Mouse (Mus musculus): ENCODE data around the gene Hsd17b3. TPM values are rescaled to one million over a fixed set of nuclear protein-coding genes. Genes with fewer than 3 reads are reported as not detected.
A peak's percentile ranks its signal among the peaks of the same experiment; 100 is the strongest.

Hsd17b3 gene
- polyA plus RNA-seq, 1 experiment from 2014 or later, result not detected

- no peaks in the 10 kb centered on the region for H3K9me3 ChIP-seq (ENCODE audit: low read depth, low read length)
- TF ChIP-seq CTCF (IDR thresholded peaks at IDR 0.05; ENCODE audit: low read depth), result peak; percentile 98
- H3K4me2 ChIP-seq, result no peak overlapping the region
- no peaks in the 10 kb centered on the region for H3K27me3 ChIP-seq (ENCODE audit: insufficient read depth, low read length)
- H3K4me3 ChIP-seq (ENCODE audit: low read depth, low read length), result no peak overlapping the region
- DNase-seq (peak; percentile 96), ATAC-seq (ENCODE audit: insufficient read depth) (peak; percentile 61)
- peaks cover 34% of the 10 kb centered on the region for H3K4me1 ChIP-seq (ENCODE audit: insufficient read depth)
- no peak overlapping the region for H3K9ac ChIP-seq
- peak overlapping the region; percentile 3; the same call in 1 of the 2 replicates for H3K27ac ChIP-seq (ENCODE audit: low read depth)
- no peaks in the 10 kb centered on the region for H3K36me3 ChIP-seq (ENCODE audit: insufficient read depth)
- WGBS, result 21% methylated on average over 13 of the region's 13 CpGs
Observed at GRCm38 (mm10) chr13:64036079-64037011, 52.7 kb downstream of the Hsd17b3 start.

GRCm38 (mm10) chr13:64035036-64035435, 54.0 kb downstream of the Hsd17b3 start:
- 10% methylated on average over 8 of the region's 8 CpGs for WGBS
- H3K4me2 ChIP-seq, result no peak overlapping the region
- peaks cover 35% of the 10 kb centered on the region for H3K4me1 ChIP-seq (ENCODE audit: insufficient read depth)
- H3K9me3 ChIP-seq (ENCODE audit: low read depth, low read length), result no peaks in the 10 kb centered on the region
- H3K9ac ChIP-seq, result no peak overlapping the region
- DNase-seq, result peak; percentile 70
- no peaks in the 10 kb centered on the region for H3K27me3 ChIP-seq (ENCODE audit: insufficient read depth, low read length)
- TF ChIP-seq CTCF (IDR thresholded peaks at IDR 0.05; ENCODE audit: low read depth), result no peak
- no peaks in the 10 kb centered on the region for H3K36me3 ChIP-seq (ENCODE audit: insufficient read depth)
- H3K27ac ChIP-seq (ENCODE audit: low read depth), result peak overlapping the region; percentile 3; the same call in 1 of the 2 replicates
- ATAC-seq (ENCODE audit: insufficient read depth), result peak; percentile 78
- H3K4me3 ChIP-seq (ENCODE audit: low read depth, low read length), result no peak overlapping the region

DNA sequence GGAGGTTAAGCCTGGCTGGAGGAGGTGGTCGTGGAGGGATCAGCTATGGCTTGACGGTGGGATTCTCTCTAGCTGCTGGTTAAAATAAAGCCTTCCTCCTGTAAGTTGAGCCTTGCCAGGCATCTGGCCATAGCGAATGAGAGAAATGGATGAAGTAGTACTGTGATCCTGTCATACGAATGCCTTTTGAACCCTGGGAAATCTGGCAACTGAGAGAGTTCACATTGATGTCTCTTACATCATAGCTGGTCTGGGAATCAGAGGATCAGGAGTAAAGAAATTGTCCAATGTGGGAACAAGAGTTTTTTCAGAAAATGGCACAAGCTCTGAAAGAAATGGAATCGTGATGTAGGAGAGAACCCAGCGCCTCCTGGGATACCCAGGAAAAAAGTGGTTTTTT, 55.1 kb downstream of the Hsd17b3 start:
- ATAC-seq (ENCODE audit: insufficient read depth), result no peak
- Histone ChIP-seq H3K27me3 (ENCODE audit: insufficient read depth, low read length) (no peaks in the 10 kb centered on the region), H3K9ac (no peak overlapping the region), H3K4me2 (no peak overlapping the region), H3K27ac (ENCODE audit: low read depth) (peak overlapping the region; percentile 32; the same call in 1 of the 2 replicates), H3K4me1 (ENCODE audit: insufficient read depth) (peaks cover 28% of the 10 kb centered on the region), H3K4me3 (ENCODE audit: low read depth, low read length) (no peak overlapping the region), H3K36me3 (ENCODE audit: insufficient read depth) (no peaks in the 10 kb centered on the region), H3K9me3 (ENCODE audit: low read depth, low read length) (no peaks in the 10 kb centered on the region)
- 47% methylated on average over 6 of the region's 6 CpGs for WGBS
- TF ChIP-seq CTCF (IDR thresholded peaks at IDR 0.05; ENCODE audit: low read depth), result no peak
- DNase-seq, result peak; percentile 73

DNA sequence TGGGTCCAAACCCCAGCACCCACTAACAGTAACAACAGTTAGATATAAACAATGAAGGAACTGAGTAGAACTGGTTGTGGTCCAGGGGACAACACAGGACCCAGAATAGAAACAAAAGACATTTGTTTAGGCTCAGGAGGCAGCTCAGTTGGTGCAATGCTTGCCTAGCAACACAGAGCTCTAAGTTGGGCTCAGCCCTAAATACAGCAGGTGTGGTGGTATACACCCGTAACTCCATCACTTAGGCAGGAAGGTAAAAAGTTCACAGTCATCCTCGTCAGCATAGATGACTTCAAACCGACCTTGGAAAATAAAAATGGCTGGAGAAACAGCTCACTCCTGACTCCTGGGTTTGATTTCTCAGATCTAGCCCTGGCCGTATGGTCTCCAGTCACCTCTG, 55.8 kb downstream of the Hsd17b3 start:
- no peaks in the 10 kb centered on the region for H3K27me3 ChIP-seq (ENCODE audit: insufficient read depth, low read length)
- no peak overlapping the region for H3K4me2 ChIP-seq
- H3K4me1 ChIP-seq (ENCODE audit: insufficient read depth), result peaks cover 21% of the 10 kb centered on the region
- WGBS, result 67% methylated on average over 4 of the region's 4 CpGs
- no peak overlapping the region for H3K9ac ChIP-seq
- ATAC-seq (ENCODE audit: insufficient read depth) (no peak), DNase-seq (no peak)
- H3K36me3 ChIP-seq (ENCODE audit: insufficient read depth), result no peaks in the 10 kb centered on the region
- no peak overlapping the region for H3K4me3 ChIP-seq (ENCODE audit: low read depth, low read length)
- H3K27ac ChIP-seq (ENCODE audit: low read depth), result no peak overlapping the region
- no peak for TF ChIP-seq CTCF (IDR thresholded peaks at IDR 0.05; ENCODE audit: low read depth)
- H3K9me3 ChIP-seq (ENCODE audit: low read depth, low read length), result no peaks in the 10 kb centered on the region

- ATAC-seq (ENCODE audit: insufficient read depth), result 0 out of 2 replicates have a peak, but pooled peaks have one; percentile 30
- 0 out of 2 replicates have a peak, but pooled peaks have one; percentile 14 for TF ChIP-seq CTCF (IDR thresholded peaks at IDR 0.05; ENCODE audit: low read depth)
- Histone ChIP-seq H3K27me3 (ENCODE audit: insufficient read depth, low read length) (no peaks in the 10 kb centered on the region), H3K4me1 (ENCODE audit: insufficient read depth) (peaks cover 21% of the 10 kb centered on the region), H3K9me3 (ENCODE audit: low read depth, low read length) (no peaks in the 10 kb centered on the region), H3K9ac (no peak overlapping the region), H3K4me2 (no peak overlapping the region), H3K4me3 (ENCODE audit: low read depth, low read length) (no peak overlapping the region), H3K36me3 (ENCODE audit: insufficient read depth) (no peaks in the 10 kb centered on the region), H3K27ac (ENCODE audit: low read depth) (no peak overlapping the region; the same call in 1 of the 2 replicates)
- 51% methylated on average over 4 of the region's 4 CpGs for WGBS
- DNase-seq, result peak; percentile 60
Observed at GRCm38 (mm10) chr13:64031254-64031653, 57.8 kb downstream of the Hsd17b3 start.

- TF ChIP-seq CTCF (IDR thresholded peaks at IDR 0.05; ENCODE audit: low read depth), result no peak
- WGBS, result 14% methylated on average over 1 of the region's 1 CpGs
Observed at GRCm38 (mm10) chr13:64030792-64031191, 58.2 kb downstream of the Hsd17b3 start.

GRCm38 (mm10) chr13:64024803-64025202, 64.2 kb downstream of the Hsd17b3 start:
- ATAC-seq (ENCODE audit: insufficient read depth), result no peak
- Histone ChIP-seq H3K27ac (ENCODE audit: low read depth) (peak overlapping the region; percentile 74), H3K4me3 (ENCODE audit: low read depth, low read length) (no peak overlapping the region), H3K9me3 (ENCODE audit: low read depth, low read length) (no peaks in the 10 kb centered on the region), H3K4me2 (no peak overlapping the region), H3K36me3 (ENCODE audit: insufficient read depth) (no peaks in the 10 kb centered on the region), H3K4me1 (ENCODE audit: insufficient read depth) (peaks cover 27% of the 10 kb centered on the region), H3K9ac (no peak overlapping the region), H3K27me3 (ENCODE audit: insufficient read depth, low read length) (no peaks in the 10 kb centered on the region)
- 54% methylated on average over 4 of the region's 4 CpGs for WGBS
- no peak for TF ChIP-seq CTCF (IDR thresholded peaks at IDR 0.05; ENCODE audit: low read depth)
- DNase-seq, result no peak

More at GRCm38 (mm10) chr13:64030792-64031191, 58.2 kb downstream of the Hsd17b3 start:
- Histone ChIP-seq H3K9me3 (ENCODE audit: low read depth, low read length) (no peaks in the 10 kb centered on the region), H3K27ac (ENCODE audit: low read depth) (no peak overlapping the region; the same call in 1 of the 2 replicates), H3K36me3 (ENCODE audit: insufficient read depth) (no peaks in the 10 kb centered on the region), H3K9ac (no peak overlapping the region), H3K27me3 (ENCODE audit: insufficient read depth, low read length) (no peaks in the 10 kb centered on the region), H3K4me3 (ENCODE audit: low read depth, low read length) (no peak overlapping the region), H3K4me1 (ENCODE audit: insufficient read depth) (peaks cover 21% of the 10 kb centered on the region), H3K4me2 (no peak overlapping the region)
- ATAC-seq (ENCODE audit: insufficient read depth) (no peak), DNase-seq (no peak)
